Mouse (Mus musculus) MEL (cell line): ENCODE results near the gene Plk1. TPM values are rescaled to one million over a fixed set of nuclear protein-coding genes. Genes with fewer than 3 reads are reported as not detected.

ENCODE experiments used
- DNase-seq: peaks from one replicate; pipeline ENCODE4 v3.0.0; 2011; ENCODE audit warnings: low read depth, low spot score
- H3K27ac ChIP-seq: 2 replicates; pipeline ENCODE4 v1.5.1; 2012; ENCODE audit warnings: low read depth, mild to moderate bottlenecking, control low read depth, low read length, moderate library complexity; ENCODE audit not compliant: control insufficient read depth
- H3K27me3 ChIP-seq, 2 experiments: fragments of 150-350 bp in 1 of 2; sonication (generic) in 1 of 2; 2 replicates each; pipeline ENCODE4 v1.6.1; 2012; ENCODE audit warnings: low read length in 2 of 2, mild to moderate bottlenecking in 2 of 2, improper control_type of control experiment in 1 of 2, moderate library complexity in 1 of 2; ENCODE audit not compliant: insufficient read depth in 2 of 2, control insufficient read depth in 1 of 2
- H3K36me3 ChIP-seq, 2 experiments: 2 replicates each; pipeline ENCODE4 v1.6.1; 2012 to 2014; ENCODE audit warnings: low read length in 2 of 2, improper control_type of control experiment in 1 of 2, inconsistent platforms in 1 of 2, mild to moderate bottlenecking in 1 of 2; ENCODE audit not compliant: insufficient read depth in 2 of 2, control insufficient read depth in 1 of 2
- H3K4me1 ChIP-seq, 2 experiments: fragments of 150-350 bp in 1 of 2; sonication (generic) in 1 of 2; 2 replicates each; pipeline ENCODE4 v1.6.1; 2012; ENCODE audit warnings: low read length in 2 of 2, improper control_type of control experiment in 1 of 2, mild to moderate bottlenecking in 1 of 2; ENCODE audit not compliant: insufficient read depth in 2 of 2, control insufficient read depth in 1 of 2
- H3K4me3 ChIP-seq, 2 experiments: fragments of 150-350 bp in 1 of 2; sonication (generic) in 1 of 2; 2 replicates each; pipeline ENCODE4 v1.5.1; 2012; ENCODE audit warnings: low read depth in 2 of 2, low read length in 2 of 2, mild to moderate bottlenecking in 2 of 2, moderate library complexity in 2 of 2, control low read depth in 1 of 2, improper control_type of control experiment in 1 of 2; ENCODE audit not compliant: control insufficient read depth in 1 of 2, insufficient read depth in 1 of 2
- H3K79me2 ChIP-seq: 2 replicates; pipeline ENCODE4 v1.6.1; 2012; ENCODE audit warnings: mild to moderate bottlenecking, low read length, moderate library complexity; ENCODE audit not compliant: control insufficient read depth, poor library complexity, insufficient read depth
- H3K9ac ChIP-seq: 2 replicates; pipeline ENCODE4 v1.6.1; 2012; ENCODE audit warnings: low read depth, mild to moderate bottlenecking, control low read depth, low read length, moderate library complexity; ENCODE audit not compliant: control insufficient read depth, poor library complexity, severe bottlenecking
- H3K9me3 ChIP-seq: fragments of 150-350 bp; sonication (generic); replicated peaks from 2 replicates; pipeline ENCODE4 v1.6.1; 2012; ENCODE audit warnings: mild to moderate bottlenecking, low read length, improper control_type of control experiment, moderate library complexity; ENCODE audit not compliant: insufficient read depth
- BHLHE40 ChIP-seq: IDR thresholded peaks from 2 replicates; pipeline ENCODE4 v1.6.1; 2012; ENCODE audit warnings: low read depth, mild to moderate bottlenecking, inconsistent platforms, low read length, improper control_type of control experiment, borderline replicate concordance
- CHD2 ChIP-seq: IDR thresholded peaks from 2 replicates; pipeline ENCODE4 v1.6.1; 2011; ENCODE audit warnings: low read length, improper control_type of control experiment
- E2F4 ChIP-seq: IDR thresholded peaks from 2 replicates; pipeline ENCODE4 v1.6.1; 2011; ENCODE audit warnings: low read depth, low read length, improper control_type of control experiment, borderline replicate concordance
- ELF1 ChIP-seq: IDR thresholded peaks from 2 replicates; pipeline ENCODE4 v1.6.1; 2014; ENCODE audit warnings: low read depth, mild to moderate bottlenecking, inconsistent platforms, low read length, improper control_type of control experiment, moderate library complexity
- ETS1 ChIP-seq: IDR thresholded peaks from 2 replicates; pipeline ENCODE4 v1.6.1; 2012; ENCODE audit warnings: low read depth, mild to moderate bottlenecking, inconsistent platforms, low read length, improper control_type of control experiment, moderate library complexity
- GABPA ChIP-seq: IDR thresholded peaks from 2 replicates; pipeline ENCODE4 v1.6.1; 2012; ENCODE audit warnings: low read depth, mild to moderate bottlenecking, inconsistent platforms, low read length, improper control_type of control experiment, moderate library complexity
- JUND ChIP-seq: IDR thresholded peaks from 2 replicates; pipeline ENCODE4 v1.6.1; 2011; ENCODE audit warnings: low read depth, mild to moderate bottlenecking, improper control_type of control experiment, low read length
- MAX ChIP-seq: IDR thresholded peaks from 2 replicates; pipeline ENCODE4 v1.6.1; 2011; ENCODE audit warnings: low read length, improper control_type of control experiment
- MAZ ChIP-seq: IDR thresholded peaks from 2 replicates; pipeline ENCODE4 v1.6.1; 2012; ENCODE audit warnings: low read depth, mild to moderate bottlenecking, inconsistent platforms, low read length, improper control_type of control experiment
- MYB ChIP-seq: IDR thresholded peaks from 2 replicates; pipeline ENCODE4 v1.6.1; 2011; ENCODE audit warnings: mild to moderate bottlenecking, low read depth, low read length, improper control_type of control experiment
- NELFE ChIP-seq: IDR thresholded peaks from 2 replicates; pipeline ENCODE4 v1.6.1; 2011; ENCODE audit warnings: low read depth, low read length, improper control_type of control experiment
- NRF1 ChIP-seq: IDR thresholded peaks from 2 replicates; pipeline ENCODE4 v1.6.1; 2014; ENCODE audit warnings: low read depth, mild to moderate bottlenecking, inconsistent platforms, low read length, improper control_type of control experiment, moderate library complexity; ENCODE audit not compliant: poor library complexity, insufficient read depth, severe bottlenecking
- POLR2AphosphoS2 ChIP-seq: IDR thresholded peaks from 2 replicates; pipeline ENCODE4 v1.6.1; 2011; ENCODE audit warnings: low read length, improper control_type of control experiment
- POLR2AphosphoS5 ChIP-seq: IDR thresholded peaks from 2 replicates; pipeline ENCODE4 v1.6.1; 2012; ENCODE audit warnings: low read depth, borderline replicate concordance, mild to moderate bottlenecking, inconsistent platforms, low read length, moderate library complexity, mixed read lengths
- USF1 ChIP-seq: IDR thresholded peaks from 2 replicates; pipeline ENCODE4 v1.6.1; 2014; ENCODE audit warnings: low read depth, mild to moderate bottlenecking, inconsistent platforms, low read length, improper control_type of control experiment, moderate library complexity
- USF2 ChIP-seq, 2 experiments: IDR thresholded peaks; 2 replicates each; pipeline ENCODE4 v1.6.1; 2011 to 2012; ENCODE audit warnings: improper control_type of control experiment in 2 of 2, low read length in 2 of 2, borderline replicate concordance in 1 of 2, inconsistent platforms in 1 of 2, low read depth in 1 of 2, mild to moderate bottlenecking in 1 of 2; ENCODE audit not compliant: insufficient read depth in 1 of 2
- ZKSCAN1 ChIP-seq: IDR thresholded peaks from 2 replicates; pipeline ENCODE4 v1.6.1; 2012; ENCODE audit warnings: low read depth, mild to moderate bottlenecking, inconsistent platforms, low read length, improper control_type of control experiment, moderate library complexity
- polyA plus RNA-seq, 2 experiments: library from polyadenylated mRNA; stranded (reverse) in 1 of 2; unstranded in 1 of 2; fragments of >175 nt in 1 of 2; fragments of >200 nt in 1 of 2; gene quantifications; 2 replicates each; pipeline versions ENCODE4 v1.2.1 to v1.2.4; 2012; ENCODE audit warnings: low replicate concordance in 2 of 2, low read depth in 1 of 2; ENCODE audit not compliant: insufficient read length in 2 of 2, insufficient read depth in 1 of 2, missing spikeins in 1 of 2
- total RNA-seq: library from RNA; depleted of rRNA; stranded (reverse); fragments of 300-350 nt; gene quantifications from 2 replicates; pipeline ENCODE4 v1.2.3, GENCODE M21; 2012

The Plk1 gene
- total and polyA plus RNA-seq, 3 experiments = 46.7 to 244 (median 157) TPM

GRCm38 (mm10) chr7:122158915-122159902 lies at the start of gene Plk1 (continued):
- TF ChIP-seq GABPA = no peak
- no peak for TF ChIP-seq MYB
- 0 out of 2 replicates have a peak, but pooled peaks have one; percentile 34 for TF ChIP-seq E2F4
- no peak for TF ChIP-seq ELF1
- no peak for TF ChIP-seq BHLHE40
- TF ChIP-seq, all 39 proteins: peak for 16

GRCm38 (mm10) chr7:122123518-122123917 lies 35.7 kb upstream of the Plk1 start:
- H3K27ac ChIP-seq = no peak overlapping the region
- H3K79me2 ChIP-seq = no peaks in the 10 kb centered on the region
- H3K36me3 ChIP-seq = peaks cover 0 to 32% of the 10 kb centered on the region in 2 experiments; a peak in 2 of 4 replicates
- no peaks in the 10 kb centered on the region for H3K9me3 ChIP-seq
- no peak overlapping the region for H3K4me3 ChIP-seq
- H3K9ac ChIP-seq = no peak overlapping the region
- H3K27me3 ChIP-seq = no peaks in the 10 kb centered on the region
- no peak for DNase-seq
- no peaks in the 10 kb centered on the region for H3K4me1 ChIP-seq
- TF ChIP-seq NRF1 = no peak
- TF ChIP-seq USF2 (IDR thresholded peaks at IDR 0.05; ENCODE audit: borderline replicate concordance in 1 of 2, insufficient read depth in 1 of 2, low read depth in 1 of 2, low read length in 2 of 2) = no peak
- no peak for TF ChIP-seq JUND
- TF ChIP-seq ETS1 = no peak
- TF ChIP-seq POLR2AphosphoS2 = no peak
- no peak for TF ChIP-seq ZKSCAN1
- no peak for TF ChIP-seq POLR2AphosphoS5
- no peak for TF ChIP-seq MAZ
- no peak for TF ChIP-seq CHD2
- no peak for TF ChIP-seq NELFE
- no peak for TF ChIP-seq USF1
- no peak for TF ChIP-seq BHLHE40
- TF ChIP-seq MAX = no peak
- TF ChIP-seq MYB = no peak
